Mouse (Mus musculus) layer of hippocampus, adult 9-10 months (tissue): Measurements from ENCODE around the gene Rrp9.

Source experiments
- DNase-seq: peaks from one replicate; pipeline ENCODE4 v3.0.0; 2022; ENCODE audit warnings: low spot score

The Rrp9 gene

GRCm38 (mm10) chr9:106475663-106476001 lies at the start of gene Rrp9:
Gene Rrp9 (plus strand): TSS chr9:106475963.
- no peak for DNase-seq

- DNase-seq = no peak
Measured at GRCm38 (mm10) chr9:106428719-106429220, 47.0 kb upstream of the Rrp9 start.

- DNase-seq = peak; percentile 90
Measured at GRCm38 (mm10) chr9:106429221-106430014, 46.3 kb upstream of the Rrp9 start, which contains the start of gene Rpl29. Gene Rpl29 (plus strand): TSS chr9:106429454.

GRCm38 (mm10) chr9:106430015-106430264 lies 45.8 kb upstream of the Rrp9 start:
- no peak for DNase-seq

- no peak for DNase-seq
Measured at GRCm38 (mm10) chr9:106433389-106433788, 42.4 kb upstream of the Rrp9 start.

GRCm38 (mm10) chr9:106436566-106436965 lies 39.2 kb upstream of the Rrp9 start:
- no peak for DNase-seq

GRCm38 (mm10) chr9:106442680-106443079 lies 33.1 kb upstream of the Rrp9 start:
- DNase-seq = no peak

- no peak for DNase-seq
Measured at GRCm38 (mm10) chr9:106444836-106445235, 30.9 kb upstream of the Rrp9 start.

- peak; percentile 79 for DNase-seq
Measured at GRCm38 (mm10) chr9:106447348-106447747, 28.4 kb upstream of the Rrp9 start, which contains the start of the genes Abhd14b and Abhd14a. Gene Abhd14b (plus strand): TSS chr9:106447459. Gene Abhd14a (minus strand): TSS chr9:106447678.

- no peak for DNase-seq
Measured at GRCm38 (mm10) chr9:106447951-106448350, 27.8 kb upstream of the Rrp9 start.

GRCm38 (mm10) chr9:106448498-106449031 lies 27.2 kb upstream of the Rrp9 start:
- no peak for DNase-seq

- DNase-seq = no peak
Measured at GRCm38 (mm10) chr9:106449947-106450346, 25.8 kb upstream of the Rrp9 start.

GRCm38 (mm10) chr9:106450661-106451060 lies 25.1 kb upstream of the Rrp9 start:
- DNase-seq = no peak

GRCm38 (mm10) chr9:106451298-106451697 lies 24.5 kb upstream of the Rrp9 start:
- DNase-seq = no peak

GRCm38 (mm10) chr9:106451899-106452298 lies 23.9 kb upstream of the Rrp9 start:
- no peak for DNase-seq

- no peak for DNase-seq
Measured at GRCm38 (mm10) chr9:106452351-106452750, 23.4 kb upstream of the Rrp9 start.

GRCm38 (mm10) chr9:106452821-106453220 lies 22.9 kb upstream of the Rrp9 start:
- DNase-seq = no peak

GRCm38 (mm10) chr9:106453271-106454070 lies 22.3 kb upstream of the Rrp9 start, which contains the start of gene Pcbp4:
Gene Pcbp4 (plus strand): TSS chr9:106453291.
- no peak for DNase-seq

GRCm38 (mm10) chr9:106454071-106454761 lies 21.5 kb upstream of the Rrp9 start:
- no peak for DNase-seq

GRCm38 (mm10) chr9:106454888-106455681 lies 20.7 kb upstream of the Rrp9 start:
- DNase-seq = no peak
